Mouse (Mus musculus): ENCODE data around the gene Dpp3. TPM values are rescaled to one million over a fixed set of nuclear protein-coding genes. Genes with fewer than 3 reads are reported as not detected.

Gene Dpp3
- polyA plus RNA-seq, 1 experiment from 2014 or later, result 104 TPM

Other genes with a start within 250 kb of the Dpp3 start
- 2.2 and 3.1 TPM in 2 replicates for gene Gm960, start 229.6 kb downstream of the Dpp3 start, polyA plus RNA-seq (2015; fragmentation: Nextera tagmentation; extraction: Ambion mirVana)
- 1.1 and 1.4 TPM in 2 replicates for gene Sptbn2, start 217.1 kb downstream of the Dpp3 start, polyA plus RNA-seq (2015; fragmentation: Nextera tagmentation; extraction: Ambion mirVana)
- gene Rbm4b, start 171.8 kb downstream of the Dpp3 start, polyA plus RNA-seq (2015; fragmentation: Nextera tagmentation; extraction: Ambion mirVana), result 60.8 and 62.7 TPM in 2 replicates
- 57.6 and 64.1 TPM in 2 replicates for gene Rbm4, start 134.4 kb downstream of the Dpp3 start, polyA plus RNA-seq (2015; fragmentation: Nextera tagmentation; extraction: Ambion mirVana)
- gene Gm21992, start 116.7 kb downstream of the Dpp3 start, polyA plus RNA-seq (2015; fragmentation: Nextera tagmentation; extraction: Ambion mirVana), result 21.3 and 32.8 TPM in 2 replicates
- 91.3 and 95.3 TPM in 2 replicates for gene Rbm14, start 116.7 kb downstream of the Dpp3 start, polyA plus RNA-seq (2015; fragmentation: Nextera tagmentation; extraction: Ambion mirVana)
- gene Ccs, start 89.0 kb downstream of the Dpp3 start, polyA plus RNA-seq (2015; fragmentation: Nextera tagmentation; extraction: Ambion mirVana), result 51.2 and 53.3 TPM in 2 replicates
- 0.20 and 0.33 TPM in 2 replicates for gene Ccdc87, start 88.9 kb downstream of the Dpp3 start, polyA plus RNA-seq (2015; fragmentation: Nextera tagmentation; extraction: Ambion mirVana)
- 21.8 and 25.3 TPM in 2 replicates for gene Ctsf, start 73.2 kb downstream of the Dpp3 start, polyA plus RNA-seq (2015; fragmentation: Nextera tagmentation; extraction: Ambion mirVana)
- 1.6 and 3.6 TPM in 2 replicates for gene Actn3, start 50.4 kb downstream of the Dpp3 start, polyA plus RNA-seq (2015; fragmentation: Nextera tagmentation; extraction: Ambion mirVana)
- gene Zdhhc24, start 49.6 kb downstream of the Dpp3 start, polyA plus RNA-seq (2015; fragmentation: Nextera tagmentation; extraction: Ambion mirVana), result 10.0 and 10.6 TPM in 2 replicates
- 5.7 and 6.3 TPM in 2 replicates for gene Bbs1, start 21.7 kb downstream of the Dpp3 start, polyA plus RNA-seq (2015; fragmentation: Nextera tagmentation; extraction: Ambion mirVana)
- 1.5 and 2.0 TPM in 2 replicates for gene Peli3, start 14.8 kb upstream of the Dpp3 start, polyA plus RNA-seq (2015; fragmentation: Nextera tagmentation; extraction: Ambion mirVana)
- 99.4 and 101 TPM in 2 replicates for gene Mrpl11, start 33.9 kb upstream of the Dpp3 start, polyA plus RNA-seq (2015; fragmentation: Nextera tagmentation; extraction: Ambion mirVana)
- 0.06 and 0.13 TPM in 2 replicates for gene Npas4, start 62.0 kb upstream of the Dpp3 start, polyA plus RNA-seq (2015; fragmentation: Nextera tagmentation; extraction: Ambion mirVana)
- gene Slc29a2, start 95.6 kb upstream of the Dpp3 start, polyA plus RNA-seq (2015; fragmentation: Nextera tagmentation; extraction: Ambion mirVana), result 2.7 and 4.1 TPM in 2 replicates
- 53.0 and 53.8 TPM in 2 replicates for gene B4gat1, start 110.5 kb upstream of the Dpp3 start, polyA plus RNA-seq (2015; fragmentation: Nextera tagmentation; extraction: Ambion mirVana)
- 2.2 and 2.4 TPM in 2 replicates for gene AC124502.3, start 110.6 kb upstream of the Dpp3 start, polyA plus RNA-seq (2015; fragmentation: Nextera tagmentation; extraction: Ambion mirVana)
- 47.4 and 51.4 TPM in 2 replicates for gene Brms1, start 113.1 kb upstream of the Dpp3 start, polyA plus RNA-seq (2015; fragmentation: Nextera tagmentation; extraction: Ambion mirVana)
- 2.7 and 2.9 TPM in 2 replicates for gene Rin1, start 122.2 kb upstream of the Dpp3 start, polyA plus RNA-seq (2015; fragmentation: Nextera tagmentation; extraction: Ambion mirVana)
- gene Cd248, start 139.8 kb upstream of the Dpp3 start, polyA plus RNA-seq (2015; fragmentation: Nextera tagmentation; extraction: Ambion mirVana), result 71.7 and 72.4 TPM in 2 replicates
- gene Tmem151a, start 157.2 kb upstream of the Dpp3 start, polyA plus RNA-seq (2015; fragmentation: Nextera tagmentation; extraction: Ambion mirVana), result 3.4 and 4.6 TPM in 2 replicates
- gene Yif1a, start 160.3 kb upstream of the Dpp3 start, polyA plus RNA-seq (2015; fragmentation: Nextera tagmentation; extraction: Ambion mirVana), result 94.5 and 96.8 TPM in 2 replicates
- 8.6 and 9.0 TPM in 2 replicates for gene Cnih2, start 170.2 kb upstream of the Dpp3 start, polyA plus RNA-seq (2015; fragmentation: Nextera tagmentation; extraction: Ambion mirVana)
- gene Rab1b, start 178.8 kb upstream of the Dpp3 start, polyA plus RNA-seq (2015; fragmentation: Nextera tagmentation; extraction: Ambion mirVana), result 288 and 294 TPM in 2 replicates
- 16.2 and 19.4 TPM in 2 replicates for gene Klc2, start 190.3 kb upstream of the Dpp3 start, polyA plus RNA-seq (2015; fragmentation: Nextera tagmentation; extraction: Ambion mirVana)

Data from lung, embryonic 15.5 days (tissue).